Mouse (Mus musculus) MEL-GATA-1-ER (cell line): ENCODE results near the gene Il18.
A peak's percentile ranks its signal among the peaks of the same experiment; 100 is the strongest.
"Not testable (repeated sequence)": the region's sequence is repeated elsewhere in the genome, so short reads cannot be mapped to it uniquely, and the experiment has no call there.

ENCODE experiments used
- DNase-seq: peaks from one replicate; pipeline ENCODE4 v3.0.0-alpha.2; 2012; ENCODE audit warnings: low read depth; ENCODE audit errors: extremely low read depth

The Il18 gene

GRCm38 (mm10) chr9:50603189-50603997 lies 48.8 kb downstream of the Il18 start, which contains the start of the genes Sdhd and Timm8b:
TSS of gene Sdhd (minus strand) at chr9:50603812.
TSS of gene Timm8b (plus strand) at chr9:50603910.
- peak; percentile 92 for DNase-seq

- no peak for DNase-seq
Observed at GRCm38 (mm10) chr9:50603998-50604324, 49.3 kb downstream of the Il18 start.

DNA sequence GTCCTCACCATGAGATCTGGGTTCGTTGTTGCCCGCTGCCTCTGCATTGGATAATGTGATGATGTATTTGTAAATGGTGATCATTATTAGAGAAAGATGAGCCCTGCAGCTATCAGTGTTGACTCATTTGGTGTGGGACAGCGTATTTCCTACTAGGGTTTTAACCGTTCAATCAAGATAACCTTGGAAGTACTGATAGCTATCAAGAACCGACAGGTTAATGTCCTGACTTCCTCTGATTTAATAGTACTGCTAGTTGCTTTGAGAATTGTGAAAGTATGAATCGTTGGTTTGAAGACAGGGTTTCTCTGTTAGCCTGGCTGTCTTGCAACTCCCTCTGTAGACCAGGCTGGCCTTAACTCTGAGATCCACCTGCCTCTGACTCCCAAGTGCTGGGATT lies 49.7 kb downstream of the Il18 start:
- DNase-seq, result no peak

- no peak for DNase-seq
Observed at GRCm38 (mm10) chr9:50612115-50612514, 57.5 kb downstream of the Il18 start.

DNA sequence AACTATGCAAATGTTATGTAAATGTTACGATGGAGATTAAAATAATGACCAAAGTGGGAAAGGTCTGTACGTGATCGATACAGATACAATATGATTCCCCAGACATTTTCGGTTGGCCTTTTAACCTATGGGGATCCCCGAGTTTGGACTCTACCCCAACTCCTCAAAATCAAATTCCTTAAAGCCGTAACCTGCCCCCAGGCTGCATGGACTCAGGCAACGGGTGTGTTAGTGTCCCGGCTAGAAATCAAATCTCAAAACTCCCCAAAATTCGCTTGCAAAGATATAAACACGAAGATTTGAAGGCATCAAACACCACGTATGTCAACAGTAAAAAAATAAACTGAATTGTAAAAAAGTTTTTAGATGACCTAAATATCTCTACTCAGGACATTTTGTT lies 61.5 kb downstream of the Il18 start:
- no peak for DNase-seq

GRCm38 (mm10) chr9:50616766-50617603 lies 62.4 kb downstream of the Il18 start, which contains the start of the genes Pih1d2 and Nkapd1:
TSS of gene Pih1d2 (plus strand) at chr9:50617321.
TSS of gene Nkapd1 (minus strand) at chr9:50617464.
- DNase-seq, result peak; percentile 86

- peak; percentile 42 for DNase-seq
Observed at GRCm38 (mm10) chr9:50617794-50618330, 63.2 kb downstream of the Il18 start.

GRCm38 (mm10) chr9:50630903-50631302 lies 76.3 kb downstream of the Il18 start:
- DNase-seq, result not testable (repeated sequence)
